Mouse (Mus musculus) spleen, postnatal 14 days (tissue): ENCODE data around the gene Mdp1.
A peak's percentile ranks its signal among the peaks of the same experiment; 100 is the strongest.

ENCODE experiments used
- DNase-seq, 2 experiments: peaks; one replicate each; pipeline ENCODE4 v3.0.0; 2021 to 2022; ENCODE audit warnings: low spot score in 2 of 2

Mdp1 gene

GRCm38 (mm10) chr14:55659960-55660573 lies at the start of gene Mdp1:
Gene Mdp1 (minus strand): TSS chr14:55660508.
- peak; percentile 56 to 73 for DNase-seq

GRCm38 (mm10) chr14:55709509-55709908 lies 49.2 kb upstream of the Mdp1 start:
- no peak for DNase-seq

GRCm38 (mm10) chr14:55707397-55707796 lies 47.1 kb upstream of the Mdp1 start:
- no peak for DNase-seq

DNA sequence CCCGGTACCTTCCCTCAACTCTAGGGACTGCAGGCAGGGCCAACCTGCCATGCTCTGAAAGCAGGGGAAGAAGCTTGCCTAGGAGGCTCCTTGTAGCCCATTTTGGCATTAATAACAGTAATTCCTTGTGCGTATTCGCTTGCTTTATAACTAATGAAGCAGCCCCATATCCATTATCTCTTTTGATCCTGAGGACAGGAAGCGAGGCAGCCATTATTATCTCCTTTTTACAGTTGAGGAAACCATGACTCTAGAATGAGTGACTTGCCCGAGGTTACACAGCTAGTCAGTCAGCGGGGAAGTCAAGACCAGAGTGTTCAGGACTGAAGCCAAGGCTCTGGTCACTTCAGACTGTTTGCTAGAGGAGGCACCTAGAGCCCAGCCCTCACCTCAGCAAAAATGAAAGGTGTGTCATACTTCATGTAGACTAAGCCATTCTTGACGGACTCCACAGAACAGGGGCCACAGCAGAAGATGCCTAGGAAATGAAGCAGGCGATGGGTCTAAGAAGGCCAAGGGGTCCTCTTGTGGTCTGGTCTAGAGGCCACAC lies 45.8 kb upstream of the Mdp1 start:
- DNase-seq, result no peak

- no peak for DNase-seq
Observed at GRCm38 (mm10) chr14:55702761-55703160, 42.5 kb upstream of the Mdp1 start.

DNA sequence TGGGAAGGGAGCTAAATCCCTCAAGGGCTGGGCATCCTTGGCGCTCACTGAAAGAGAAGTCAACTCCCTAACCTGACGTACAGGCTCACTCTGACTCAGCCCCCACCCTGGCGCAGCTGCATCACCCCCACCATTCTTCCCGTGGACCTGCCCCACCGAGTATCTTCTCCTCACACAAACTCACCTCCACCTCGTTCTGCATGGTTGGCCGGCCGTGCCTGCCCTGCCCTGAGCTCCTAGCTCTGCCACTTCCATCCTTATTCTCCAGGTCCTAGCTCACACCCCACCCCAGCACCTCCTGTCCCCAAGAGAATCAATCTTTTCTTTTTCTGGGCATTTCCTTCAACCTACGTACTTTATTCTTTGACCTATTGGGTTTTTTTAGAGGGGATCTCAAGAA lies 40.8 kb upstream of the Mdp1 start:
- no peak for DNase-seq

GRCm38 (mm10) chr14:55697226-55697625 lies 36.9 kb upstream of the Mdp1 start:
- no peak for DNase-seq

- DNase-seq, result no peak
Observed at GRCm38 (mm10) chr14:55689433-55689832, 29.1 kb upstream of the Mdp1 start.

GRCm38 (mm10) chr14:55682118-55682493 lies 21.8 kb upstream of the Mdp1 start:
- no peak for DNase-seq

DNA sequence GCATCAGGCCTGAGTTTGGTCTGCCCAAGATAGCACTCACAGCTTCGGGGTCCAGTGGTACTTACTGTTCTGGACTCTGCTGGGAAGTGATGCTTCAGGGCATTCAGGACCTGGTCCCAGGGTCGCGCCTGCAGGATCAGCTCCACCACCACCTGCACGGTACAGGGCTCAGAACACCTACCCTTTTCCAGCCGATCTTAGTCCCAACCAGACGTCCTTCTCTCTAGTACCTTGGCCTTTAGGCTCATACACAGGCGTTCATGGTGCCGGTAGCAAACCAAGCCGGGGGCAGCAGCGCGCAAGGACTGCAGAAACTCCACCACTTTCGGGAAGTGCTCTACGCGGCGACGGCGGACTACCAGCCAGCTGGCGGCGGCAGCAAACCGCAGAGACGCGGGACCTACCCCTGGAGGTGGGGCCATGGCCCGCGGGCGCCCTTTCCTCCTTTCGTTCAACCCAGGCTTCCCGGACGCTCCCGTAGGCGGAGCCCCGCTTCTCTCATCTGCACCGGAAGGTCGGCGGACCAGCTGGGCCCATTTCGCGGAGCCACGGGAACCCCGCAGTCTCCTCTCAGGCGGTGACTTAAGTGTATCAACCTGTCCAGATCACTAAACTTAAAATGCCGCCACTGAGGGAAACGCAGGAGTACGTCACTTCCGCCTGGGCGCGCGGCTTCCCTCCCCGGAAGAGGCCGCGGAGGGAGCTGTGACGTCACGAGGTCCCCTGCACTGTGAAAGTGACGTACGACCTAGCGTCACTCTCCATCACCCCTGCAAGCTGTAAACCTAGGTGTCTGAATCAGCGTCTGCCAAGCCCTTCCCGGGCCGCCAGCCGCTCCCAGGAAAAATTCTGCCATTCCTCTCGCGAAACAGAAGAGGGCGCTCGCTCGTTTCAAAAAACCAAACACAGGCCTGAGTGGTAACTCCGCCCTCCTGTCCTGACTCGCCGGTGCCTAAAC lies 21.1 kb upstream of the Mdp1 start, which contains the start of gene Tinf2:
TSS of gene Tinf2 (minus strand) at position 661 of the 958 bp plus-strand sequence.
- peak; percentile 81 to 90 for DNase-seq

GRCm38 (mm10) chr14:55677615-55678014 lies 17.3 kb upstream of the Mdp1 start:
- DNase-seq, result no peak

GRCm38 (mm10) chr14:55672741-55673060 lies 12.4 kb upstream of the Mdp1 start:
- no peak for DNase-seq

DNA sequence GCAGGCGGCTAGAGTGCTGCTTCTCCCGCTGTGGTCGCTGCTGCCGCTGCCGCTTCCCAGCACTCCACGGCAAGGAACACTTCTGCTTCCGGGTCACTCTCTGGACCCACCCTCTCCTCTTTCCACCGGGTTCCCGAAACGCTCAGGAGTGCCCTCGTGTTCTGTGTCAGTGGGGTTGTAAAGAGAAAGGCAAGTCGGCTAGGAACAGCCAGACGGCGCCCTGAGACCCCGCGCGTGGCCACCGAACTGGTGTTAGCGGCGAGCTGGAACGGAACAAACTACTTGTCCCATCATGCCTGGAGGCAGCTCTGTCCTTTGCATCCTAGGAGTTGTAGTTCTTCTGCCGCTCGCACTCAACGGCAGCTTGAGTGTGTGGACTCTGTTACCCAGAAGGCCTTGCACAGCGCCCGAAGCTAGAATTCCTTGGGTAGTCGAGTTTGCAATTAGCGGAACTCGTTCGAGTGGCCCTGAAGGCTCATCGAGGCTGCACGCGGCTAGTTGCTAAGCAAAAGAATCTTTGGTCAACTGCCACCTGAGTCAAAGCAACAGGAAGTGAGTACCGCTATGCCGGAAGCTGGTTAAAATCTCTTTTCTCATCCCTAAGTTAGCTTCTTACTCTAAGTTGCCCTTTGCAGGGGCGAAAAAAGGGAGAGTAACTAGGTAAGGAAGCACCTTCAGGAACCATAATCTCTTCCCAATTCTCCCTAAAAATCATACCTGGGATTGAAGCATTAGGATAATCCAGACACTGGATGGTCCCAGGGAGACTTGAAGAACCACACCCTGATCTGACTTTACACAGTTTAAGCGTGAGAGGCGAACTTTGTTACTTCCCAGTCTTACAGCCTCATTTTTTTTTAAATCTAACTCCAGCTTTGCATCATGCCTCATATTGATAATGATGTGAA lies 11.8 kb upstream of the Mdp1 start, which contains the start of the genes Gmpr2 and Nedd8:
TSS of gene Gmpr2 (plus strand) at position 109 of the 908 bp plus-strand sequence.
TSS of gene Nedd8 (minus strand) at position 292 of the 908 bp plus-strand sequence.
- DNase-seq, result peak; percentile 68 to 79

DNA sequence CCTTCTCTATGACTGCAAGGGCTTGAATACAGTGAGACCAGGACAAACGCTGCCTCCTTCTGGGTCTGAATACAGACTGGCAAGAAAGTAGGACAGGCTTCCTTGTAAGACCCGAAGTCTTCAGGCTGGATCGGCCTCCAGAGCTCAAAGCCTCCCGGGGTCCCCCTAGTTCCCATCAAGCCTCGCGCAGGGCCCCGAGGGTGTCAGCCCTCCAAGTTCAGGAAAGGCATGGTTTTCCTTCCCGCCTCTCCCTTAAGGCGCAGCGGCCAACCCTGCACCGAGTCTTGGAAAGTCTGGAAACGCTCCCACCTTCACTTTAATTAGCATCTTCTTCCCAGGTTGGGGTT lies 11.2 kb upstream of the Mdp1 start:
- no peak for DNase-seq

GRCm38 (mm10) chr14:55660636-55661035 lies 328 bp upstream of the Mdp1 start:
- no peak for DNase-seq

GRCm38 (mm10) chr14:55658011-55658410 lies 2.3 kb downstream of the Mdp1 start:
- DNase-seq, result no peak

- DNase-seq, result no peak
Observed at GRCm38 (mm10) chr14:55656935-55657334, 3.4 kb downstream of the Mdp1 start.

GRCm38 (mm10) chr14:55651528-55651927 lies 8.8 kb downstream of the Mdp1 start:
- no peak for DNase-seq

GRCm38 (mm10) chr14:55649884-55650283 lies 10.4 kb downstream of the Mdp1 start, which contains the start of gene Tssk4:
Gene Tssk4 (plus strand): TSS chr14:55650184.
- no peak for DNase-seq

DNA sequence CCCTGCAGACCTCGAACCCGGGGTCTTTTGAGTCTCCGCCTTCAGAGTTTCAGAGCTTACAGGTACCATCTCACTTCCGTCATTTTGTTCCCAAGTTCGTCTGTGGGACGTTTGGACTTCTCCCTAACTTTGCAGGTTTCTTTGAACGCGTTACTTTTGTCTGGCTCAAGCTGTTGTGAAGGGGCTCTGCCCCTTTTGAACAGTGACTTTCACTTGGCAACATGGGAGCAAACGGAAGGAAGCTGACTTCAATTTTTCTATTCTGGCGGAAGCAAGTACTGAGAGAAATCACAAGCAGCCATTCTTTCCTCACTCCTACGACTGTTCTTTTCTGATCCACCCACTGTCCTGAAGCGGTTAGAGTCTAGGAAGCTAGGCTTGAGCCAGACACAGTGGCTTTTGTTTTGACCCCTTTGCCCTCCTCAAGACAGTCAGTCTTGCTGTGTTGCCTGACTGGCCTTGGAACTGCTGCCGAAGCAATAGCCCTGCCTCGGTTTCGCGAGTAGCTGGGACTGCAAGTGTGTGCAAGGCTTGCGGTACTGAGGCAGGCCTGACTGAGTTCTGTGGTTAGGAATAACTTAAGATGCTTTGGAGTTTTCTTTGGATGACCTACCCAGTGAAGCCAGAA lies 15.9 kb downstream of the Mdp1 start:
- DNase-seq, result no peak
